Mouse (Mus musculus): ENCODE measurements around the gene Pex26.

Gene Pex26

GRCm38 (mm10) chr6:121166098-121166552 is 17.3 kb upstream of the Pex26 start:
- DNase-seq (ENCODE audit: low spot score) = no peak

GRCm38 (mm10) chr6:121167381-121167975 is 16.0 kb upstream of the Pex26 start:
- no peak for DNase-seq (ENCODE audit: low spot score)

DNA sequence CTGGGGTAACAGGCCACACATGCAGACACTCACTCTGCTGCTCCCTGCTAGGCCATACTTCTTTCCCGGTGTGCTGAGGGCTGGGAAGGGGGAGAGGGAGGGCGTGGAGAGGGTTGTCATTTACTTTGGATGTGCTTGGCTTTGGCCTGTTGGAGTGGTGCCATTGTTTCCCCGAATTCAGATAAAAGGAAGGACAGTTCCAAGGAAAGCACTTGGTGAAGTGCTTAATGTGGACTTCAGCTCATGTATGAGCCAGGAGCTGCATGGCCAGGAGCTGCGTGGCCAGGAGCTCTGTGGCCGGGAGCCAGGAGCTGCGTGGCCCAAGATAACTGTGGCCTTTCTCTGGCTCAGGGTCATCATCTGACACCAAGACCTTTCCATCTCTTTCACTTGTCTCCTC is 12.4 kb upstream of the Pex26 start:
- DNase-seq (ENCODE audit: low spot score) = no peak

- DNase-seq (ENCODE audit: low spot score) = no peak
These were observed 10.0 kb upstream of the Pex26 start for GRCm38 (mm10) chr6:121173471-121173870.

- DNase-seq (ENCODE audit: low spot score) = no peak
These were observed 8.7 kb upstream of the Pex26 start for GRCm38 (mm10) chr6:121174761-121175160.

DNA sequence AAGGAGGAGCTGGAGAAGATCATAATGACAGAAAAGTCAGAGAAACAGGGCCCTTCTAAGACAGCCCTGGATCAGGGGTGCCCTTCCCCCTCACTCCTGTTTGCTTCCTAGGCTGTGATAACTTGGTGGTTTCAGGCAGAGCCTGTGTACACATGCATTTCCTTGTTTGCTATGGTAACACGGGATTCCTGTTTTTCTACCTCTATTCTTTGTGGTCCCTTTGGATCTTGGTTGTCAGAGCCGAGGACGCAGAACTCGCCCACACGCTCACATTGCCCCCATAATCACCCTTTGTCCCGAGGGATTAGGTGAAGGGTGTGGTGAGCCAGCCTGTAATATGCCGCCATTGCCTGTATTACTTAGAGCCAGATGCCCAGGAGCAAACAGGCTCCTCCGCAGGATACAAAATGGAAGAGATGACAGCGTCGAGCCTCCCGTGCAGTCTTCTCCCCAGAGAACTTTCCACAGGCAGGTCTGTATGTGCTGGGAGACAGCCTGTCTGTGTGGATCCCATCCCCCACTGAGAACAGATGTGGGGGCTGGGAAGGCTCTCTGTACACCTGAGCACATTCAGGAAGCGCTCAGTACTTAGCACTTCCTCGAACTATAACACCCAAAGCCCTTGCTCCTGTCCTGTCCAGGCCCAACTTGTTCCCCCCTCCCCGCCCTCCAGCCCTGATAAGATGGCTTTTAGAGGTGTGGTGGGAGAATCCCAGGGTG is 7.3 kb upstream of the Pex26 start:
- DNase-seq (ENCODE audit: low spot score) = no peak

DNA sequence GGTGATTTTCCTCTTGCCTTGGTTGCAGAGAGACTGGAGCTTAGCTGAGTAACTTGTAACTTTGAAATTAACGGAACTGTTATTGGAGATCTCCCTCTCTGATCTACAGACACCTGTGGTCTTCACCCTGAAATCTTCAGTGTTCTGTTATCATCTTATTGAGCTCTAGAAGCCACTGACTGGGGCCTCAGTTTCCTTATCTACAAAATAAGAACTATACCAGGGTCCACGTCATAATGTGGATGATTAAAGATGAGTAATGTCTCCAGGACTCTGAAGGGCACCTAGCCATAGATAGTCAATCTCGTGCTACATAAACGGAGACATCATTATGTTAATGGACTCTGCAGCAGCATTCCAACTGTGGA is 6.8 kb upstream of the Pex26 start:
- no peak for DNase-seq (ENCODE audit: low spot score)

GRCm38 (mm10) chr6:121177118-121177708 is 6.3 kb upstream of the Pex26 start:
- DNase-seq (ENCODE audit: low spot score) = peak; percentile 87

GRCm38 (mm10) chr6:121178700-121179358 is 4.6 kb upstream of the Pex26 start:
- peak; percentile 87 for DNase-seq (ENCODE audit: low spot score)

GRCm38 (mm10) chr6:121179846-121180245 is 3.6 kb upstream of the Pex26 start:
- no peak for DNase-seq (ENCODE audit: low spot score)

- peak; percentile 85 for DNase-seq (ENCODE audit: low spot score)
These were observed 1.0 kb downstream of the Pex26 start for GRCm38 (mm10) chr6:121184198-121185140.

DNA sequence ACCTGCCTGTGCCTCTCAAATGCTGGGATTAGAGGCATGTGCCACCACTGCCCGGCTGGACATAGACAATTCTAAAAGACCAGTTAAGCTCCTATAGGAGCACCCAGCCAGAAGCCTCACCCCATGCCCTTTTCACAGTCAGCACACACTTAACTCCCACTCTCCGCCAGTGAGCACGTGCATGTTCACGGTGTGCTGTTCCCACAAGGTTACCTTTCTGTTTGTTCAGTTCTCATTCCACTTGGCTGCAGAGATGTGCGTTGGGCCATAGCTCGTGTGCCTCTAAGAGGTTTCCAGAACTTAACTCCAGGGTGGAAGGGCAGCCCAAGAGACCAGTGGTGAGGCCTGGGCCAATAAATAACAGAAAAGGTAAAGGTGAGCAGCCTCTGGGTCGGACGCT is 1.8 kb downstream of the Pex26 start:
- DNase-seq (ENCODE audit: low spot score) = no peak

DNA sequence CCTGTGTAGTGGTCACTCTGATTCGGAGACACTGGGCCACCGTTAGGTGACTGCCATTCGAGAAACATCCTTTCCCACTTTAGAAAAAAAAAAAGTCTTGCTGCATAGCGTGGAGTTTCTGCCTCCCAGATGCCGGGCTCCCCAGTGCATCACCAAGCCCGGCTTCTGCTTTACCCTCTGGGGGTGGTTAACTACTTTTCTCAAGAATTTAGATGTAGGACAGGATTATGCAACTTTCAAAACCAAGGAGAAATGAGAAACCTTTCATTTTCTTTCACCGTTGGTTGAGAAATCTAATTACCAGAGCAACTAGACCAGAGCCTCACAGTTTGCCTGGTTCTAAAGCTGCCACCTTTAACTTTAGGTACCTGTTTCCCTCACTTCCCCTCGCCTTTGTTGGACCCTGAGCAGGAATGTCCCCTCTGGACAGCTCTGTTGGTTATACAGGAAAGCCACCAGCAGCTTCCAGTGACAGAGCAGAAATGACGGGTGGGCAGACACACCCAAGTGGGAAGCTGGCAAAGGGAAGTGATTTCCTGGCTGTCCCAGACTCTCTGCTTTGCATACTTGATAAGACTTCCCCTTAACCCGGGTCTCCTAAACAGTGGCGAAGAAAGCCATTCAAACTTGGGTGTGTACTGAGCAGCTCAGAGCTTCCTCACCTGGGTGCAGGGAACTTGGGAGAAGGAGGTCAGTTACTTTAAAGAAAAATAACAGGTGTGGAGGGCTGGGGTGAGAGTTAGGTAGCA is 8.0 kb downstream of the Pex26 start:
- no peak for DNase-seq (ENCODE audit: low spot score)

GRCm38 (mm10) chr6:121194061-121194955 is 10.8 kb downstream of the Pex26 start:
- no peak for DNase-seq (ENCODE audit: low spot score)

GRCm38 (mm10) chr6:121194956-121195731 is 11.7 kb downstream of the Pex26 start:
- no peak for DNase-seq (ENCODE audit: low spot score)

DNA sequence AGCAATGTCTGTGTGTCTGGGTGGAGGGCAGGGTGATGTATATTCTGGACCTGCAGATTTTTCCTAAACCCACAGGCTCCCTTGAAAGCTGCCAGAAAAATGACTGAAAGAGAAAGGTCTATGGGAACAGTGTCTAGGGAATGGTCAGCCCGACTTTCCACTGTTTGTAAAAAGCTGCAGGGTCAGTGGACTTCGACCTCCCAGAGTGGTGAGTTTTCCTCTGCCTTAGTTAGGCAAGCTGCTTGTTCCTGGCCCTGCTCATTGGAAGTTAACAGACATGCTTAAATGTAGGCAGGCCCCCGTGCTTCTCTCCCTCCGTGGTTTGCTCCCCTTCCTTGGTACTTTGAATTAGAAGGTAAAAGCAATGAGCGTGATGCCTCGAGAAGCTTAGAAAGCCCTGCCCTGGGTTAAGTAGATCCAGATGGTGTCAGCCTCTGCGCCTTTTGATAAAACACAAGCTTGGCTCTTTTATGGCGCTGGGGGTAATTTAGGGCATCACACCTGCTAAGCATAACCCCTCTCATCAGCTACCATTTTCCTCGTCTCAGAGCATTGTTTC is 14.4 kb downstream of the Pex26 start:
- no peak for DNase-seq (ENCODE audit: low spot score)

- DNase-seq (ENCODE audit: low spot score) = no peak
These were observed 17.0 kb downstream of the Pex26 start for GRCm38 (mm10) chr6:121200458-121200857.

DNA sequence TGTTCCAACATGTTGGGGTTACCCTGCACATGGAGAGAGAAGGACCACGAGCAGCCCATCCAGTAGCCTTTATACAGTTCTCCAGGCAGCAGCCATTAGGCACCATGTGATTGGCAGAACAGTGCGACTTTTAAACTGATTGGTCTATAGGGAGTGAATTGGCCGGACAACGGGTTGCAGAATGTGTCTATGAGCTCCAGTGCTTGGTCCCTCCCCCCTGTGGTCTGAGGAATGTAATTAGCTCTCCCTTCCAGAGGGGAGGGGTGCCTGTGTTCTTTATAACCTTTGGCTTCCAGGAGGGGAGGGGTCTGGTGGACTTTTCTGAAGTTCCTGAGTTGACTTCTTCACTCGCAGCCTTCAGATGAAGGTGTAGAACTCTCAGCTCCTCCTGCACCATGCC is 18.6 kb downstream of the Pex26 start:
- no peak for DNase-seq (ENCODE audit: low spot score)

- DNase-seq (ENCODE audit: low spot score) = no peak
These were observed 23.0 kb downstream of the Pex26 start for GRCm38 (mm10) chr6:121206481-121206880.
